Mouse (Mus musculus) midbrain, embryonic 11.5 days (tissue): ENCODE measurements around the gene Pcnx3. TPM values are rescaled to one million over a fixed set of nuclear protein-coding genes. Genes with fewer than 3 reads are reported as not detected.

ENCODE experiments used
- ATAC-seq: fragments of 200-750 bp; cut with Nextera tagmentation; 2 replicates; pipeline ENCODE4 v1.8.0; 2017; ENCODE audit warnings: moderate TSS enrichment, moderate library complexity; ENCODE audit not compliant: low FRiP score
- DNase-seq: peaks from one replicate; pipeline ENCODE4 v3.0.0; 2015; ENCODE audit warnings: low spot score; ENCODE audit errors: missing footprints
- H3K27ac ChIP-seq: fragments of 300-500 bp; sonication (generic); 2 replicates; pipeline ENCODE4 v1.5.1; 2014; ENCODE audit warnings: low read depth, low read length
- H3K27me3 ChIP-seq: fragments of 300-500 bp; sonication (generic); 2 replicates; pipeline ENCODE4 v1.6.1; 2014; ENCODE audit warnings: mild to moderate bottlenecking, low read length, moderate library complexity, mixed read lengths; ENCODE audit not compliant: control insufficient read depth, insufficient read depth
- H3K36me3 ChIP-seq: fragments of 300-500 bp; sonication (generic); 2 replicates; pipeline ENCODE4 v1.6.1; 2014; ENCODE audit warnings: mild to moderate bottlenecking, low read length, moderate library complexity, mixed read lengths; ENCODE audit not compliant: control insufficient read depth, insufficient read depth
- H3K4me1 ChIP-seq: fragments of 300-500 bp; sonication (generic); 2 replicates; pipeline ENCODE4 v1.6.1; 2014; ENCODE audit warnings: low read length; ENCODE audit not compliant: control insufficient read depth, insufficient read depth
- H3K4me2 ChIP-seq: fragments of 300-500 bp; sonication (generic); 2 replicates; pipeline ENCODE4 v1.6.1; 2014; ENCODE audit warnings: mild to moderate bottlenecking, moderate library complexity
- H3K4me3 ChIP-seq: fragments of 300-500 bp; sonication (generic); 2 replicates; pipeline ENCODE4 v1.5.1; 2014; ENCODE audit warnings: low read depth, low read length
- H3K9ac ChIP-seq: fragments of 300-500 bp; sonication (generic); 2 replicates; pipeline ENCODE4 v1.6.1; 2014; ENCODE audit warnings: low read length
- H3K9me3 ChIP-seq: fragments of 300-500 bp; sonication (generic); 2 replicates; pipeline ENCODE4 v1.6.1; 2016; ENCODE audit warnings: low read length; ENCODE audit not compliant: control insufficient read depth
- WGBS: fragments of 180-500 bp; shearing (Covaris S2); extraction: QIAGEN DNeasy Blood & Tissue Kit; methylation state at CpG from one replicate; pipeline ENCODE4 v1.1.7; 2014; 5-methylcytosine and 5-hydroxymethylcytosine counted together
- polyA plus RNA-seq: library from polyadenylated mRNA; unstranded; fragments of >200 nt; fragmentation: Nextera tagmentation; extraction: Ambion mirVana; gene quantifications from 2 replicates; pipeline ENCODE4 v1.2.1, GENCODE M21; 2014

The Pcnx3 gene
- polyA plus RNA-seq, 1 experiment from 2014 or later: 23.1 TPM

DNA sequence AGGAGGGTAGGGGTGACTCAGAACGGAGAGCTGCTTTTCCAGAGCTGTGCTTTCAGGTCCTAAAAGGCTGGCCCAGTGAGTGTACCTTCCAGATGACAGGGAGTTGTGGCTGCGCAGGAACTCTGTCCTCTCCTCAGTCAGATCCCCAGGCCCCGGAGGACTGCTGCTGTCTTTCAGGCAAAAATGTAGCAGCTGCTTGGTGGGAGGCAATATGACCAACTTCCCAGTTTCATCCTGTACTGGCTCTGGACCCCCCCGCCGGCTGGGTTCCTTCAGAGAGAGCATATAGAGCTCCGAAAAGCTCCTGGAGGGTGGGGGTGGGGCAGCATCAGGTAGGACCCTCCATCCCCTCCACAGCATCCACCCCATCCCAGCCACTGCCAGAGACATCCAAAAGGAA lies 36.1 kb downstream of the Pcnx3 start:
- Histone ChIP-seq H3K4me1 (peaks cover 23% of the 10 kb centered on the region), H3K27ac (no peak overlapping the region), H3K27me3 (peaks cover 25% of the 10 kb centered on the region), H3K4me3 (no peak overlapping the region), H3K9me3 (no peaks in the 10 kb centered on the region), H3K4me2 (no peak overlapping the region), H3K36me3 (no peaks in the 10 kb centered on the region), H3K9ac (no peak overlapping the region)
- ATAC-seq (no peak), DNase-seq (no peak)
- WGBS: 76% methylated on average over 6 of the region's 6 CpGs

DNA sequence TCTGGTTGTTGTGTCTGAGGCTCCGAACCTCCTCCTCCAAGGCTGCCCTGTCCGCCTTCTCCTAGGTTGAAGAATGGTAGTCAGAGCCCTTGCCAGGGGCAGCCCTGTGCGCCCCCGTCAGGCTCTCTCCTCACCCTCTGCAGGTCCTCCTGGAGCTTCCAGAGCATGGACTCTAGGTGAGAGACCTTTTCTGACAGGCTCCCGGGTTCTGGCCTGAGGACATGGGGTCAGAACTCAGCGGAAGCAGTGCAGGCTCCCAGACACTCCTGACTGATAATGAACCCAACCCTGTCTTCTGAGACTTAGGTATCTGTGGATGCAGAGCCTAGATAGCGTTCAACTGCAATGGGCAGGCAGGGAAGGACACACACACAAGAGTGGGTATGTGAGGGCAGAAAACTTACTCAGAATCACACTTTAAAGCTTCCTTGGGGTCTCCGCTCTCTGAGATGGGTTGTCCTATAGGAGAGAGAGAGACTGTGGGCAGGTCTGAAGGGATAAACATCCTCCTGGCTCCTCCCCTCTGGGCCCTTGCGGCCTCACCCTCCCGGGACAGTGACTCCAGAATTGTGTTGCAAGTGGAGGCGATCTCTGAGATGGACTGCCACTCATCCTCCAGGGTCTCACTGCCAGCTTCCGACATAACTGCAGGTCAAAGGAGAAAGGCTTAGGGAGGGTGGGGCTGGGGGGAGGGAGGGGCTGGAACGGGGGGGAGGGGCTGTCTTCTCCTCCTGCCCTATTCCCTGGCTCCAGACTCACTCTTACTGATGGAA lies 37.0 kb downstream of the Pcnx3 start:
- 52% methylated on average over 13 of the region's 13 CpGs for WGBS
- no peak overlapping the region for H3K4me3 ChIP-seq
- H3K27me3 ChIP-seq: peaks cover 25% of the 10 kb centered on the region
- DNase-seq: no peak
- no peaks in the 10 kb centered on the region for H3K9me3 ChIP-seq
- H3K36me3 ChIP-seq: peaks cover 7% of the 10 kb centered on the region; the same call in 1 of the 2 replicates
- ATAC-seq: no peak
- no peak overlapping the region for H3K4me2 ChIP-seq
- H3K4me1 ChIP-seq: peaks cover 23% of the 10 kb centered on the region
- no peak overlapping the region for H3K27ac ChIP-seq
- no peak overlapping the region for H3K9ac ChIP-seq

DNA sequence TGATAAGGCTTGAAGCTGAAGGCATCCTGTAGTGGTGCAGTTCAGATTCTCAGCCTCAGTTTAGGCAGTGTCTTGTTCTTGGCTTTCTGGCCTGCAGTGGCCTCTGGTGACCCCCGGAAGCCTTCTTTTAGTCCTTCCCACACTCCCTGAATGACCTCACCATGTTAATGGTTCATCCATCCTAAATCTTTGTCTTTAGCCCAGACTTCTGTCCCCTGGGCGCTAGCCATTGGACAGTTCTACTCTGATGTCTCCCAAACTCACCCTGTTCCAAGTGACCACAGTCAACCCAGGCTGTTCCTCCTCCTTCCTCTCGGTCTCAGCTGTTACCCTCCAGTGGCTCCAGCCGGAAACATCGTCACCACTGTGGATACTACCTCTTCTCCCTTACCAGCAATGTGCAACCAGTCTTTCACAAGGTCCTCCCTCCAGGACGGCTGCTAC lies 39.4 kb downstream of the Pcnx3 start:
- Histone ChIP-seq H3K27ac (no peak overlapping the region; the same call in 1 of the 2 replicates), H3K4me2 (peak overlapping the region; percentile 36)

DNA sequence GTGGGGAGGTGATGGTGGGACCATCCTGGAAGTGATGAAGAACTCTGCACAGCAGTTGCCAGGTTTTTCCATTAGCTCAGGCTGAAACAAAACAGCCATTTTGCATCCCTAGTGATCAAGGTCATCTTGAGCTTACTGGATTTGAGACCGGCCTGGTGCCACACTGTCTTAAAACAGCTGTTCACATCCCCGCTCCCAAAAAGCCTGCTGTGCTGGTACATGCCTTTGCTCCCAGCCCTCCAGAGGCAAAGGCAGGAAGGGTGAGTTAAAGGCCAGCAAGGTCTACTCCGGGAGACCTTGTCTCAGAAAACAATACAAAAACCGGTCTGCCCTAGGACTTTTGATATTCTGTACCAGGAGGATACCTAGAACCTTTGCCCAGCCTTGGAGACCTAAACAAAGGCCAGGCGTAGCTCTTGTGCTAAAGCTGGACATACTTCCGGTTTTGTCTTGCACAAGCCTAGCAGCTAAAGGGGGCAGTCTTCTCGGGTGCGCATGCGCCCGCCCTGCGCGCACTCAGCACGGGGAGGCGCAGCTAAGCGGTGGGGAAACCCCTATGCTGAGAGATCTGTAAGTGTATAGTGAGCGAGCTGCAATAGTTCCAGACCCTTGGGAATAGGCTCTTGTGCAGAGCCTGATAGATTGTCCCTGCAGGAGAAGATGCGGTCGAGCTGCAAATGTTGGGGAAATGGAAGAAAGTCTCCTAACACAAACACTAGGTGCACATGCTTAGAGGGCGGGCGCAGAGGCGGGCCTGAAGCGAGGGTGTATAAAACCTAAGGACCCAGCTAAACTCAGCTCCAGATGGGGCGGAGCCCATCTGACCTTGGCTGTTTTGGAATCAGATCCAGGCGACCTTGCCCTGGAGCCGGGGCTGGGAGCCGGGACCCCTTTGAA lies 40.1 kb downstream of the Pcnx3 start:
- Histone ChIP-seq H3K9me3 (no peaks in the 10 kb centered on the region), H3K4me2 (peak overlapping the region; percentile 36), H3K4me3 (0 out of 2 replicates have a peak overlapping the region, but pooled peaks have one; percentile 1), H3K9ac (peak overlapping the region; percentile 34), H3K27me3 (peaks cover 1% of the 10 kb centered on the region; the same call in 1 of the 2 replicates), H3K36me3 (peaks cover 12% of the 10 kb centered on the region), H3K4me1 (peaks cover 10% of the 10 kb centered on the region), H3K27ac (peak overlapping the region; percentile 50)
- WGBS: 12% methylated on average over 26 of the region's 26 CpGs
- peak; percentile 97 for DNase-seq
- ATAC-seq: peak; percentile 90

More for the DNA sequence above, 39.4 kb downstream of the Pcnx3 start:
- 81% methylated on average over 6 of the region's 6 CpGs for WGBS
- DNase-seq (no peak), ATAC-seq (peak; percentile 4; the same call in 1 of the 2 replicates)
- Histone ChIP-seq H3K9me3 (no peaks in the 10 kb centered on the region), H3K36me3 (peaks cover 12% of the 10 kb centered on the region), H3K4me3 (0 out of 2 replicates have a peak overlapping the region, but pooled peaks have one; percentile 1), H3K9ac (peak overlapping the region; percentile 34), H3K4me1 (peaks cover 17% of the 10 kb centered on the region), H3K27me3 (peaks cover 8% of the 10 kb centered on the region)

DNA sequence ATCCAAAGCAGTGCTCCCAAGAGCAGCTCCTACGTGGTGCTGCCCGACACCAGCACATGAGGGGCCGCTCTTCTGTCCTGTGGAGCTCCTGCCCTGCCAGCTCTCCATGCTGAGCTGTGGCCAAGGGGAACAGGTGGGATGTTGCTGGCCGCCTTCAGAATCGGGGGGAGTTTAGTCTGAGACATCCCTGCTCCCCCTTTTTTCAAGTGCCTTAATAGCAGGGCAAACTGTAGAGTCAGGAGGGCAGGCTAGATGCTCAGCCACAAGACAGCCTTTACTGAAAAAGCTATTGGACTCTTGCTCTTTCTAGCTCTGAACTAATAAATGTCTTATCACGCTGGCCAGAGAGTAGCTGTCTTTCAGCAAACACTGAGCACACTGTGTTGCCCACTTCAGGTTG lies 40.9 kb downstream of the Pcnx3 start:
- DNase-seq: no peak
- no peak overlapping the region for H3K4me3 ChIP-seq
- WGBS: 94% methylated on average over 6 of the region's 6 CpGs
- no peak overlapping the region for H3K4me2 ChIP-seq
- H3K9ac ChIP-seq: no peak overlapping the region
- ATAC-seq: no peak
- no peaks in the 10 kb centered on the region; the same call in 1 of the 2 replicates for H3K27me3 ChIP-seq
- H3K27ac ChIP-seq: no peak overlapping the region
- H3K36me3 ChIP-seq: peaks cover 12% of the 10 kb centered on the region
- H3K9me3 ChIP-seq: no peaks in the 10 kb centered on the region
- peaks cover 10% of the 10 kb centered on the region for H3K4me1 ChIP-seq

DNA sequence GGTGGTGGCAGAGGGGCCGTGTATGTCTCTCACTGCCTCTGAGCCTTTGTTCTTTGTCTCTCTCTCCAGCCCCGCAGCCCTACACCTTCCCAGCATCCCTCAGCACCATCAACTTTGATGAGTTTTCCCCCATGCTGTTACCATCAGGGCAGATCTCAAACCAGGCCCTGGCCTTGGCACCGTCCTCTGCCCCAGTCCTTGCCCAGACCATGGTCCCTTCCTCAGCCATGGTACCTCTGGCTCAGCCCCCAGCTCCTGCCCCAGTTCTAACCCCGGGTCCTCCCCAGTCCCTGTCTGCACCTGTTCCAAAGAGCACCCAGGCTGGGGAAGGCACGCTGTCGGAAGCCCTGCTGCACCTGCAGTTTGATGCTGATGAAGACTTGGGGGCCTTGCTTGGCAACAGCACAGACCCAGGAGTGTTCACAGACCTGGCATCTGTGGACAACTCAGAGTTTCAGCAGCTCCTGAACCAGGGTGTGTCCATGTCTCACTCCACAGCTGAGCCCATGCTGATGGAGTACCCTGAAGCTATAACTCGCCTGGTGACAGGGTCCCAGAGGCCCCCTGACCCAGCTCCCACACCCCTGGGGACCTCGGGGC lies 41.9 kb downstream of the Pcnx3 start:
- H3K4me3 ChIP-seq: no peak overlapping the region
- no peak for ATAC-seq
- 95% methylated on average over 8 of the region's 8 CpGs for WGBS
- no peak overlapping the region for H3K27ac ChIP-seq
- H3K27me3 ChIP-seq: no peaks in the 10 kb centered on the region
- no peak for DNase-seq
- no peaks in the 10 kb centered on the region for H3K9me3 ChIP-seq
- no peak overlapping the region for H3K4me2 ChIP-seq
- no peak overlapping the region for H3K9ac ChIP-seq
- peaks cover 10% of the 10 kb centered on the region for H3K4me1 ChIP-seq
- peaks cover 17% of the 10 kb centered on the region for H3K36me3 ChIP-seq

DNA sequence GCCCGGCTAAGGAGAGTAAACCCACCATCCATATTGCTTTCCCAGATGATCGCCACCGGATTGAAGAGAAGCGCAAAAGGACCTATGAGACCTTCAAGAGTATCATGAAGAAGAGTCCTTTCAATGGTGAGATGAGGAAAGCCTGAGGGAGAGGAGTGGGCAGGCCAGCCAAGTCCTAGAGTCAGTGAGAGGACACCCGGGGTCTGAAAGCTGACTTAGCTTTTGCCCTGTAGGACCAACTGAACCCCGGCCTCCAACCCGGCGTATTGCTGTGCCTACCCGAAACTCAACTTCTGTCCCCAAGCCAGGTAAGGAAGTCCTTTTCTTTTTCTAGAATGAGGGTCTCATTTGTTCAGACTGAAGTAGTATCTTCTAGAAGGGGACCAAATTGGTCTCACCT lies 43.4 kb downstream of the Pcnx3 start:
- Histone ChIP-seq H3K27me3 (no peaks in the 10 kb centered on the region), H3K4me2 (no peak overlapping the region), H3K9ac (no peak overlapping the region), H3K27ac (no peak overlapping the region), H3K9me3 (no peaks in the 10 kb centered on the region), H3K4me3 (no peak overlapping the region), H3K4me1 (peaks cover 10% of the 10 kb centered on the region), H3K36me3 (peaks cover 30% of the 10 kb centered on the region)
- WGBS: 97% methylated on average over 9 of the region's 9 CpGs
- DNase-seq (no peak), ATAC-seq (no peak)

DNA sequence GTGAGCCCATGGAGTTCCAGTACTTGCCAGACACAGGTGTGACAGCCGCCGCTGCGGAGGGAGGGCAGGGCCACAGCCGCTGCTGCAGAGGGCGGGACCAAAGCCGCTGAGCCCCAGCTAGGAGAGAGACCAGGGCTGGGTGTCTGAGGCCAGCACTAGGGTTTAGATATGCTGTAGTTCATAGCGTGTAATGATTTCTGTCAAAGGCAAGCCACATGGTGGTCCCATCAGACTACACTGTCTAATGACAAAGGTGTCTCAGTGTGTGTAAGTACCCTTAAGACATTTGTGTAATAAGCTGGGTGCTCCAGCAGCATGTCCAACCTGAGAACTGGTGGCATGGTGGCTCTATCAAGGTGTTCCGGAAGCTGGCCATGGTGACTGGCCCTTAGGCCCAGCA lies 47.1 kb downstream of the Pcnx3 start:
- DNase-seq (no peak), ATAC-seq (no peak)
- no peak overlapping the region for H3K4me3 ChIP-seq
- no peak overlapping the region for H3K27ac ChIP-seq
- H3K9me3 ChIP-seq: no peaks in the 10 kb centered on the region
- H3K36me3 ChIP-seq: peaks cover 23% of the 10 kb centered on the region
- peaks cover 9% of the 10 kb centered on the region for H3K4me1 ChIP-seq
- no peaks in the 10 kb centered on the region for H3K27me3 ChIP-seq
- WGBS: 92% methylated on average over 8 of the region's 8 CpGs
- no peak overlapping the region for H3K9ac ChIP-seq
- no peak overlapping the region for H3K4me2 ChIP-seq
